Mouse (Mus musculus) layer of hippocampus, adult 8-10 months (tissue): ENCODE measurements around the gene Speer4e. TPM values are rescaled to one million over a fixed set of nuclear protein-coding genes. Genes with fewer than 3 reads are reported as not detected.

Experiments used
- total RNA-seq, 4 experiments: library from RNA; stranded (reverse); gene quantifications; 2 replicates each; pipeline ENCODE4 v1.2.4; 2022

Gene Speer4e
- total RNA-seq, 4 experiments from 2014 or later: not detected

Other genes starting within 250 kb of the Speer4e start
- gene Gm9758, start 23.5 kb downstream of the Speer4e start, total RNA-seq: not detected
- not detected for gene Gm10354, start 40.5 kb upstream of the Speer4e start, total RNA-seq
- gene Gm17019, start 94.6 kb upstream of the Speer4e start, total RNA-seq: not detected